Mouse (Mus musculus) intestine, postnatal 0 days (tissue): Measurements from ENCODE around the gene Fubp1. TPM values are rescaled to one million over a fixed set of nuclear protein-coding genes. Genes with fewer than 3 reads are reported as not detected.
A peak's percentile ranks its signal among the peaks of the same experiment; 100 is the strongest.

Experiments
- ATAC-seq: fragments of 200-750 bp; cut with Nextera tagmentation; 2 replicates; pipeline ENCODE4 v1.8.0; 2017; ENCODE audit warnings: mild to moderate bottlenecking, moderate TSS enrichment, moderate library complexity
- H3K27ac ChIP-seq: fragments of 300-500 bp; sonication (generic); 2 replicates; pipeline ENCODE4 v1.5.1; 2014; ENCODE audit warnings: mild to moderate bottlenecking, low read depth, low read length, moderate library complexity
- H3K27me3 ChIP-seq: fragments of 300-500 bp; sonication (generic); replicated peaks from 2 replicates; pipeline ENCODE4 v1.6.1; 2014; ENCODE audit warnings: low read length, mixed read lengths; ENCODE audit not compliant: control insufficient read depth, insufficient read depth
- H3K36me3 ChIP-seq: fragments of 300-500 bp; sonication (generic); 2 replicates; pipeline ENCODE4 v1.6.1; 2014; ENCODE audit warnings: mild to moderate bottlenecking, moderate library complexity; ENCODE audit not compliant: control insufficient read depth, insufficient read depth
- H3K4me1 ChIP-seq: fragments of 300-500 bp; sonication (generic); replicated peaks from 2 replicates; pipeline ENCODE4 v1.6.1; 2014; ENCODE audit warnings: antibody characterized with exemption, low read length, mixed read lengths; ENCODE audit not compliant: control insufficient read depth, insufficient read depth
- H3K4me2 ChIP-seq: fragments of 300-500 bp; sonication (generic); replicated peaks from 2 replicates; pipeline ENCODE4 v1.6.1; 2014; ENCODE audit warnings: low read depth, mild to moderate bottlenecking, moderate library complexity
- H3K4me3 ChIP-seq: fragments of 300-500 bp; sonication (generic); 2 replicates; pipeline ENCODE4 v1.5.1; 2014; ENCODE audit warnings: low read depth, low read length
- H3K9ac ChIP-seq: fragments of 300-500 bp; sonication (generic); 2 replicates; pipeline ENCODE4 v1.6.1; 2014; ENCODE audit warnings: mild to moderate bottlenecking, low read depth, low read length
- H3K9me3 ChIP-seq: fragments of 300-500 bp; sonication (generic); 2 replicates; pipeline ENCODE4 v1.6.1; 2016; ENCODE audit warnings: mixed run types; ENCODE audit not compliant: control insufficient read depth
- CTCF ChIP-seq: sonication (generic); IDR thresholded peaks from 2 replicates; pipeline ENCODE4 v1.5.1; 2016; ENCODE audit warnings: low read depth, mild to moderate bottlenecking, control low read depth, antibody characterized with exemption, moderate library complexity
- WGBS: fragments of 180-500 bp; shearing (Covaris S2); extraction: QIAGEN DNeasy Blood & Tissue Kit; methylation state at CpG from one replicate; pipeline ENCODE4 v1.1.7; 2014; 5-methylcytosine and 5-hydroxymethylcytosine counted together
- polyA plus RNA-seq: library from polyadenylated mRNA; unstranded; fragments of >200 nt; fragmentation: Nextera tagmentation; extraction: Ambion mirVana; gene quantifications from 2 replicates; pipeline ENCODE4 v1.2.1, GENCODE M21; 2015

The Fubp1 gene
- polyA plus RNA-seq, 1 experiment from 2014 or later: 60.6 TPM

- WGBS: 36% methylated on average over 29 of the region's 29 CpGs
- Histone ChIP-seq H3K9me3 (no peaks in the 10 kb centered on the region), H3K4me3 (no peak overlapping the region), H3K27ac (no peak overlapping the region), H3K4me2 (peak overlapping the region; percentile 79), H3K36me3 (no peaks in the 10 kb centered on the region), H3K4me1 (no peaks in the 10 kb centered on the region; the same call in 1 of the 2 replicates), H3K27me3 (no peaks in the 10 kb centered on the region), H3K9ac (no peak overlapping the region)
- no peak for TF ChIP-seq CTCF
- no peak for ATAC-seq
Observed at GRCm38 (mm10) chr3:152166699-152167451, 43.3 kb upstream of the Fubp1 start.

GRCm38 (mm10) chr3:152168007-152168406, 42.2 kb upstream of the Fubp1 start:
- WGBS: 95% methylated on average over 10 of the region's 10 CpGs

GRCm38 (mm10) chr3:152170407-152170806, 39.8 kb upstream of the Fubp1 start:
- Histone ChIP-seq H3K27me3 (no peaks in the 10 kb centered on the region), H3K4me1 (no peaks in the 10 kb centered on the region; the same call in 1 of the 2 replicates), H3K9ac (no peak overlapping the region), H3K4me2 (no peak overlapping the region), H3K27ac (0 out of 2 replicates have a peak overlapping the region, but pooled peaks have one; percentile 1), H3K9me3 (no peaks in the 10 kb centered on the region), H3K4me3 (no peak overlapping the region), H3K36me3 (no peaks in the 10 kb centered on the region)
- ATAC-seq: no peak
- TF ChIP-seq CTCF: no peak
- WGBS: 13% methylated on average over 1 of the region's 1 CpGs

More at GRCm38 (mm10) chr3:152168007-152168406, 42.2 kb upstream of the Fubp1 start:
- no peaks in the 10 kb centered on the region; the same call in 1 of the 2 replicates for H3K4me1 ChIP-seq
- H3K9me3 ChIP-seq: no peaks in the 10 kb centered on the region
- no peak overlapping the region for H3K4me2 ChIP-seq
- TF ChIP-seq CTCF: no peak
- no peak overlapping the region for H3K9ac ChIP-seq
- H3K36me3 ChIP-seq: no peaks in the 10 kb centered on the region
- H3K4me3 ChIP-seq: no peak overlapping the region
- no peaks in the 10 kb centered on the region for H3K27me3 ChIP-seq
- ATAC-seq: no peak
- no peak overlapping the region for H3K27ac ChIP-seq

GRCm38 (mm10) chr3:152171236-152171635, 39.0 kb upstream of the Fubp1 start:
- ATAC-seq: peak; percentile 38
- H3K4me3 ChIP-seq: no peak overlapping the region
- 37% methylated on average over 2 of the region's 2 CpGs for WGBS

GRCm38 (mm10) chr3:152171862-152172261, 38.4 kb upstream of the Fubp1 start:
- Histone ChIP-seq H3K4me3 (no peak overlapping the region), H3K4me1 (no peaks in the 10 kb centered on the region; the same call in 1 of the 2 replicates), H3K36me3 (no peaks in the 10 kb centered on the region), H3K9ac (no peak overlapping the region), H3K9me3 (no peaks in the 10 kb centered on the region), H3K27me3 (no peaks in the 10 kb centered on the region), H3K27ac (no peak overlapping the region), H3K4me2 (no peak overlapping the region)
- peak; percentile 74 for ATAC-seq
- WGBS: 32% methylated on average over 7 of the region's 7 CpGs
- TF ChIP-seq CTCF: peak; percentile 61

More at GRCm38 (mm10) chr3:152171236-152171635, 39.0 kb upstream of the Fubp1 start:
- Histone ChIP-seq H3K9me3 (no peaks in the 10 kb centered on the region), H3K4me2 (no peak overlapping the region), H3K36me3 (no peaks in the 10 kb centered on the region), H3K4me1 (no peaks in the 10 kb centered on the region; the same call in 1 of the 2 replicates), H3K27ac (no peak overlapping the region), H3K27me3 (no peaks in the 10 kb centered on the region), H3K9ac (no peak overlapping the region)
- no peak for TF ChIP-seq CTCF

GRCm38 (mm10) chr3:152172322-152172935, 37.8 kb upstream of the Fubp1 start:
- H3K4me2 ChIP-seq: no peak overlapping the region
- 67% methylated on average over 7 of the region's 7 CpGs for WGBS
- no peak overlapping the region for H3K27ac ChIP-seq
- H3K27me3 ChIP-seq: no peaks in the 10 kb centered on the region
- H3K9me3 ChIP-seq: no peaks in the 10 kb centered on the region
- no peak for TF ChIP-seq CTCF
- no peaks in the 10 kb centered on the region for H3K36me3 ChIP-seq
- no peak for ATAC-seq
- no peak overlapping the region for H3K9ac ChIP-seq
- H3K4me1 ChIP-seq: no peaks in the 10 kb centered on the region; the same call in 1 of the 2 replicates
- H3K4me3 ChIP-seq: no peak overlapping the region
